In genomic region chr19:21587593-21587992, GRCm38 (mm10) we compare ENCODE assay signal across 17 mouse cellular contexts.
"Had no signal": no experiment of that assay in that cellular context is flagged by ENCODE, and none has a peak within 500 bp of the region (broad histone marks: within the 10 kb centered on the region; RNA-seq: fewer than 3 reads in every experiment).

No protein-coding gene starts in this region.

- DNase-seq: retina, postnatal 1 day; right cerebral cortex, adult 18-20 months; right cerebral cortex, postnatal 14 days; right cerebral cortex, postnatal 25 days; right cerebral cortex, postnatal 4 days; spleen, adult 18-20 months; thymus, adult 18-20 months; thymus, adult 2 months; thymus, postnatal 14 days; thymus, postnatal 25 days; thymus, postnatal 36 days; thymus, postnatal 4 days had no signal

- H3K9ac ChIP-seq: neural tube, embryonic 12.5 days; neural tube, embryonic 13.5 days; neural tube, embryonic 15.5 days; stomach, embryonic 15.5 days had no signal

- H3K4me3 ChIP-seq: neural tube, embryonic 12.5 days; neural tube, embryonic 13.5 days; neural tube, embryonic 15.5 days; stomach, embryonic 15.5 days had no signal

- H3K4me1 ChIP-seq: neural tube, embryonic 12.5 days; neural tube, embryonic 13.5 days; neural tube, embryonic 15.5 days; stomach, embryonic 15.5 days had no signal

- H3K9me3 ChIP-seq: neural tube, embryonic 12.5 days; neural tube, embryonic 13.5 days; neural tube, embryonic 15.5 days; stomach, embryonic 15.5 days had no signal

- H3K27ac ChIP-seq: neural tube, embryonic 12.5 days; neural tube, embryonic 13.5 days; neural tube, embryonic 15.5 days; stomach, embryonic 15.5 days; stomach, postnatal 0 days had no signal

- H3K36me3 ChIP-seq: neural tube, embryonic 12.5 days; neural tube, embryonic 15.5 days; stomach, embryonic 15.5 days had no signal

- H3K27me3 ChIP-seq: neural tube, embryonic 12.5 days; neural tube, embryonic 13.5 days; neural tube, embryonic 15.5 days; stomach, embryonic 15.5 days had no signal

- H3K4me2 ChIP-seq: neural tube, embryonic 12.5 days; neural tube, embryonic 13.5 days; neural tube, embryonic 15.5 days; stomach, embryonic 15.5 days had no signal
